Mouse (Mus musculus): ENCODE measurements around the gene Ptpn1.
A peak's percentile ranks its signal among the peaks of the same experiment; 100 is the strongest.

Gene Ptpn1

DNA sequence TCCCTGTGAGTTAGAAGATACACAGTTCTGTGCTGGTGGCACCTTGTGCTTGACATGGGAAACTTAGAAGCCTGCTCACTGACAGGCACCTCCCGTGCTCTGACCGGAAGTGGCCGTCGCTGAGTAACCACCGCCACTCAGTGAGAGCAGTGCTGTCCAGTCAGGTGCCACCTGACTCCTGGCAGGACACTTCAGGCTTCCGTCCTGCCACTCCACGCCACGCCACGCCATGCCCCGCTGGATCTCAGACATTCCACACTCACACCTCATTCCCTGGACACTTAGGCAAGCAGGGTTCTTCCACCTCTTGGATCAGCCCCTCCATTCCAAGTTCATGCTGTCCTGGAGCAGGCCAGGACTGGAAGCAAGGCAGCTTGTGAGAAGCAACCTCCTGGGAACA is 46.4 kb downstream of the Ptpn1 start:
- DNase-seq: no peak

DNA sequence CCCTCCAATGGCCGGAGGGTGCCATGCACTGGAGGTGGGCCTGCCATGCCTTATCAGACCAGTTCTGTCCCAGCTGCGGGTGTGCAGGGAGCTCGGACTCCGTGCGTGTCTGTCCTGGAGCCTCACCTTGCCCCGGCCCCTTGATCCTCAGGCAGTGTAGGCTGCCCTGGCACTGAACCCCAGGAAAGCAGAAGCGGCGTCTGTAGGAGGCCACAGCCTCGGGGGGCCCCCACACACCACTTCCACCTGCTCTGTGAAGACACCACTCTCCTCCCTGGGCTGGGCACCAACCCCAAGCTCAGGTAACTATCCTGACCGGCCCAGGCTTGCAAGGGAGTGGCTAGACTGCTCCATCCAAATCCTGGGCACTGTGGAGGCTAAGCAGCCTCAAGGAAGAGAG is 48.5 kb downstream of the Ptpn1 start:
- DNase-seq: no peak

DNA sequence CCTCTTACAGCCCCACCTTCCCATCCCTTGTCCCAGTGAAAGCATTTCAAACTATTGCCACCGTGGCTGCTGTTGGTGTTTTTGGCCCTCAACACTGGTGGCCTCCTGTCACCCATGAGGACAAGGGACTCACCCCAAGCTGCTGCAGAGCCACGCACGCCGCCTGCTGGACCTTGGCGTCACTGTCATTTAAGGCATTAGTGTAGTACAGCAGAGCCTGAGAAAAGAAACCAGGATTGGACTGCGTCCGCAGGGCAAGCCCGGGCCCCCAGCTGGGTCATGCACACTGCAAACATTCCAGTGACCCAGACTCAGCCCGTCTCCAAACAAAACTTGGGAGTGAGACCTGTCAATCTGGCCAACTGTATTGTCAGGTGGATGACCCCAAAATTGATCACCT is 50.8 kb downstream of the Ptpn1 start:
- no peak for DNase-seq

DNA sequence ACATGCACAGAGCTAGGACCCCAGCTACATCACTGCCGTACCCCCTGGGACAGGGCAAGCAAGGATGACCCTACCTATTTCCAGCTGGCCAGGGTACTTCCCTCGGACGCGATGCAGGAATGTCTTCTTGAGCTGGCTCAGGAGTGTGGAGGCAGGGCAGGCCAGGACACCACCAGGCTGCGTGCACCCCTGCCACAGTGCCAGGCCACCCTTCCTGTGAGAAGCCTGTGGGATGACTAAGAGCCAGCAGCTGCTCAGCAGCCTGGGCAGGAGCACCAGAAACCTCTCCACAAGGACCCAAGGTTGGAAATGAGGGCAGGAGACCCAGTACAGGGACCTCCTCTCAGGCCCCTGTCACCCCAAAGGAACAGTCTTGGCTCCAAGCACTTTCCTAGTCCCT is 52.5 kb downstream of the Ptpn1 start:
- no peak for DNase-seq

DNA sequence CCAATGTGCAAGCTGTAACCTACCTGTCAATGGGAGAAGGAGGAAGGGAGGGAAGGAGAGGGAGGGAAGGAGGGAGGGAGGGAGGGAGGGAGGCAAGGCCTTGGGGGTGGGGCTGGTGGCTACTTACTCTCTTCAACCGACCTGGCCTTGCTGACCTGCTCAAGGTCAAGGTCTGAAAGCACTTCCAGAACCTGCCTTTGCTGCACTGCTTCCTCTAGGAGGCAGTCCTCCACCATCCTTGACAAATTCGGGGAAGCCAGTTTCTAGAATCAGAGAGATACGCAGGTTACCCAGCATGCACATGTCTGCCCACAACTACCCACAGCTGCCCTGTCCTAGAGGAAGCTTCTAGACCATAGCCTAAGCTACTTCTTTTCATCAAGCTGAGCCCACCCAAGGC is 53.1 kb downstream of the Ptpn1 start:
- no peak for DNase-seq

DNA sequence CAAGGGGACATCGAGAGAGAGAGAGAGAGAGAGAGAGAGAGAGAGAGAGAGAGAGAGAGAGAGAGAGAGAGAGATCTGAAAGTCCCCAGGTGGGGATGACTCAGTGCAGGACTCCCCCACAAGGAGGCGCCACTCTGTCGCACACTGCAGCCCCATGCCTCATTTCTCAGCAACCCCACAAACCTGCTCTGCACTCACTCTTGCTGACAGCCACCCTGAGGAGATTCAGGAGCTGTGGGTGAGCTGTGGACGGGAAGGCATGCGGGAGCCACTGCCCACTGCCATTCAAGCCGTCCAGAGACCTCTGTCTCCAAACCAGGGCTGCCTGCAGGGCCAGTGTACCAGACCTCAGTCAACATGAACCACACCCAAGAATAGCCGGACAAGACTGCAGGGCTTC is 54.9 kb downstream of the Ptpn1 start:
- no peak for DNase-seq

DNA sequence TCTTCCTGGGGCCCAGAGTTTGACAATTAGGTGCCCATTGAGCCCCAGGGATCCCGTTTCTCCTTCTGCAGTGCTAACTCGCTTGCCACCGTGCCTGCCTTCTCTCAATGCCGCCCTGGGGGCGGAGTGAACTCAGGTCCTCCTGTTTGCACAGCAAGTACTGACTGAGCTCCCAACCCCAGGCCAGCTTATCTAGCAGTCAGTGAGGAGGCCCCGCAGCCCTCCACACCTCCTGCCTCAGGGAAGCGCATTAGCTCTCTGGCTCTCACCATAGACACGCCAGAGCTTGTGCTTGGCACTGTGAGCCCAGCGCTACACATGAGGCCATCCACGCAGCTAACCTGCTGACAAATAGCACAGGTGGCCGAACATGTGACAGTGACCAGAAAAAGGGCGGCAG is 55.8 kb downstream of the Ptpn1 start:
- no peak for DNase-seq

DNA sequence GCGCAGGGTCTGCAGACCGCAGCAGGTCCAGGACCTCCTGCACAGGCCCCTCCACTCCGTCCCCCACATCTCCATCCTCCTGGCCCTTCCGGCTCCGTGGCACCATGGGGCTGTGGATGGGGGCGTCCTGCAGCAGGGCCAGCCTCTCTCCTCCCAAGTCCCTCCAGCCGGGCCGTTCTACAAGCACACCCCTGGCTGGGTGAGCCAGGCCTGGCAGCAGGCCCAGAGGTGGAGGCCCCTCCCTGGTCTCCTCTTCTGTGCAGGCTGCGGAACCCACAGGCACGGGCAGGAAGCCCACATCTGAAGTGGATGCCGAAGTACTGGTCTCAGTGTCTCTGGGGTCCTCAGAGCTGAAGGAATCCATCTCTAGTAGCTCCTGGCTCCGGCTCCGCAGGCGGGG is 57.5 kb downstream of the Ptpn1 start:
- no peak for DNase-seq

DNA sequence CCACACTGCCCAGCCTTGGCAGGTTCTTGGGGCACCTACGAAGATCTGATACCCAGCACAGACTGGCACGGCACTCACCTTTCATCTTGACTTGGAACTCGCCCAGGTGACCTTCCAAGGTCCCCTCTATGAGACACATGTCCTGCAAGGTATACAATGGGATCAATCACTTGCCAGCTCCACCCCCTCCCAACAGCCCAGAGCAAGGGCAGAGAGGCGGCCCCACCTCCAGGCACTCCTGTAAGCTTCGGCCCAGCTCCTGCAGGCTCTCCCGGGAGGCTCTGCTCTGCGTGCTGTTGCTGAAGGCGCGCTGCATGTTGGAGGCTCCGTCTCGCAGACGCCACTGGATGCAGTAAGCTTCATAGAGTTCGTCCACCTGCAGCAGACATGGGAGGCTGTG is 61.4 kb downstream of the Ptpn1 start:
- DNase-seq: no peak

DNA sequence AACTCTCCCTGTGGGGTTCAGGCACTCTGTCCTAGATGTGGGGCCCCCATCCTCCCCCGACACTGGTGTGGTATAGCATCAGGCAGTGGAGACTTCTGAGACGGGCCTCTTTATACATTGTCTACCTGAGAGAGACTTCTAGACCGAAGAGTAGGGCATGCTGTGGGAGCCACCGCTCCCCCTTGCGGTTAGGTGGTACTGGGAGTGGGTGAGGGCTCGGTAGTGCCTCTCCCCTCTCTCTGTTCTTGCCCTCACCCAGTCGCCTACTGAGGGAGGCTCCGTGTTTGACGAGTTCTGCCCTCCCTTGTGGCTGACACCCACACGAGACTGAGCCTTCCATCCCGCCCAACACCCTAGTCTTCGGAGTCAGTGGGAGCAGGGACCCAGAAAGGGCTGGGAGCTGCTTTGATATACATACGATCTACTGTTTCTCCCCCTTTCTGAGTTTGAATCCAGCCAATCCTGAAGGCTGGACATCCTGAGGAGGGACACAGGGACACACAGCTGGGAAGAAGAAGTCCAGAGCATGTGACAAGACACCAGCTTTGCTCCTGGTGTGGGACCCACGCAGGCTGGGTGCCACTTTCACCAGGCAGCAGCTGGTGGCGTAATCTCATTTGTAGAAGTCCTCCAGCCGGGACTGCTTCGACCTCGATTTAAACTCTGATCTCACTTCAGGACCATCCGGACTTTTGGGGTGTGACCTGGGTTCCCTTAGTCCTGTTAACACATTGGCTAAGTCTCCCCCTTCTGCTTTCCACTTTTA is 64.2 kb downstream of the Ptpn1 start:
- DNase-seq: no peak

DNA sequence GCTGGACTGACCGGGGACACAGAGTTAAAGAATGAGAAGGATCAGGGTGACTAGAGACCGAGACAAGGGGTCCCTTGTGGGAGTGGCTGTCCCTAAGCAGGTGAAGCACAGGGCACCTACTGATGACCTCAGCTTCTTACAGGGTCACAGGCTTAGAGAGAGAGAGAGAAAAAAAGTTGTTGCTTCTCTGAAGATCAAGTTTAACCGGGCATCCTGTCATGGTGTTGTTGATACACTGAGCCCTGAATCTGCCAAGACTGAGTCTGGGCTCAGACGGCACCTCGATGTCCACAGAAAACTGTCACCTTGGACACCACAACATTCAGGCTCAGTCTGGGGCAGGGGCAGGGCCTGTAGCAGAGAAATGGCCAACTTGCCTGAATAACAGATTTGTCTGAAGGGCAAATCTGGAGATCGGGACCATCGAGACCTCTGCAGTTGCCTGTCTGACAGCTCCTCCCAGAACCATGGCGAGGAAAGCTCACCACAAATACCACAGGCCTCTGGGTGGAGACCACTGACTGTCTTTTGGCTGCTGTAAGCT is 64.9 kb downstream of the Ptpn1 start:
- DNase-seq: no peak

DNA sequence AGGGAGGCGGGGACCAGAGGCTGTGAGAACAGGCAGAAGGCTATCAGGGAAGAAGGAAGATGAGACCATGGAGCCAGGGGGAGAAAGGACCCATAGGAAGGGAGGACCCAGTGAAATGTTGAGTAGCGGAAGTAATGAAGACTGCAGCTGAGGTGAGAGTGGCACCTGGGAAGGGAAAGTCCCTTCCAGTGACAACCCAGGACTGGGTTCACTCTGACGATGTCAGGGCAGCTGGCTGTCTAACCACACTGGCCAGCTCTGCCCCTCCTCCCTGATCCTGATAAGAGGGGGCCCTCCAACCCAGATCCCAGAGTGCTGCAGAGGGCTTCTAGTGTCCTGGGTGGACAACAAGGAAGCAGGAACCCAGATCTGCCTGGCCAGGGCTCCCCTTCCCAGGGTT is 65.7 kb downstream of the Ptpn1 start:
- DNase-seq: no peak

DNA sequence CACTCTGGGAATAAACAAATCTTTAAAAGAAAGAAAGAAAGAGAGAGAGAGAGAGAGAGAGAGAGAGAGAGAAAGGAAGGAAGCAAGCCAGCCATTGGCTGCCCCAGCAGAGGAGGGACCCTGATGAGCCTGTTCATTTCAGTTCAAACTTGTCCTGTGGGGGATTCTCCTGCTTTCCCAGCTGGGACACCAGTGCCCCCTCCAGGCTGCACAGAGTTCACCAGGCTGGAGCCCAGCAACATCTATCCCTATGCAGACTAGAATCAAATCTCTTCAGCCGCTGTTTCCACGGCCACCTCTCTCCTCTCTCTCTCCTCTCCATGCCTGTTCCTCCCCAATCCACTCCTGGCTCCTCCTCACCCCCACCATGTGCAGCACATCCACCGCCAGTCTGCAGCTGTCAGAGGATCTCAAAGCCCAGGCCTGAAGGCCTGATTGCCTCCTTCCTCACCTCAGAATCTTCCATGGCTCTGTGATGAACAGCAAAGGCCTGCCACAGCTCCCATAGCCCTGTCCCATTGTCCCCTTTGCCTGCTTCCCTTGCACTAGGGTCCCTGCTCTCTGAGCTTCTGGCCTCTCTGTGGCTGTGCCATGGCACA is 67.4 kb downstream of the Ptpn1 start:
- no peak for DNase-seq

DNA sequence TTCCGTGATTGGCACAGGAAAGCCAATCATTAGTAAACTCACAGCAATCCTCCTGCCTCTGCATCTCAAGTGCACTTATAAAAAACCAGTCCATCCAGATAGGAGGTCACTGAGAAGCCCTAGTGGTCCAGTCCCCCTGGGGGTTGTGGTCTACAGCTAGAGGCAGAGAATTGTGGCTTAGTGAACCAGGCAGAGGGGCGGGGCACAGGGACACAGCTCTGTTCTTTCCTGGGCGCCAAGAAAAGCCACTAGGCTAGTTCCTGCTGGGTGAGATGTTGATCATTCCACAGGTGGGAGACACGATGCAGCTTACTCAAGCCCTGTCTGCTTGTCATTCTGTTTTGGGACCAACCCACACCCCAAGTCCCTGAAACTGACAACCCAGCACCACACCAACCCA is 70.3 kb downstream of the Ptpn1 start:
- DNase-seq: no peak

DNA sequence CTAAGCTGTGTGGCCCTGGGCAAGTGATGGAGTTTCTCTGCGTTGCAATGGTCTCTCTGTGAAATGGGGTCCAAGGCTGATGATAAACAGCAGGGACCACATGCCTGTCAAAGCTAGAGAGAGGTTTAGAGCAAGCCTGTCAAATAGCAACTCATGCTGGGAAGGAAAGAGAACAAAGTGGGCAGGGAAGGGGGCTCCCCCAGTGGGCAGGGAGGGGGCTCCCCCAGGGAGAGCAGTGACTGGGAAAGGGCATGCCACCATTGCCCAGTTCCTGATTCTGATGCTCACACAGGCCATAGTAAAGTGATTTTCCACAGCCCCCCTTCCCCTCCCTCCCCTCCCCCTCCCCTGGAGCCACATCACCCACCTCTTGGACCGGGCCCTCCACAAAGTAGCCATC is 71.0 kb downstream of the Ptpn1 start:
- no peak for DNase-seq

DNA sequence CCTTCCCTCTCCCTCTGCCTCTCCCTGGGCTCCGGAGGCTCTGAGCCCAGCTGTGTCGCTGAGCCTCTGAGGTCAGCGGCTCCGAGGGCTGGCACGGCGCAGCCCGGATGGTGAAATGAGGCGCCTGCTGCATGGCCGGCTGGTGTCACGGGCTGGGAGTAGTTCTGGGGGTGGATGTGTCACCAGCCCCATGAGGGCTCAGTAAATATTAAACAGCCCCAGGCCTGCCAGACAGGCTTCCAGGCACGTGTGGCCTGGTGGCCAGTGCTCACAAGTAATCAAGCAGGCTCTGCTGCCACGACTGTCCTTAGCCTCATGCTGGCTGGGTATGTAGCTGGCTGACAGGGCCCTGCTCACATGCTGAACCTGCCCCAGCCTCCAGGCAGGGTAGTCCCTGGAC is 71.6 kb downstream of the Ptpn1 start:
- no peak for DNase-seq

DNA sequence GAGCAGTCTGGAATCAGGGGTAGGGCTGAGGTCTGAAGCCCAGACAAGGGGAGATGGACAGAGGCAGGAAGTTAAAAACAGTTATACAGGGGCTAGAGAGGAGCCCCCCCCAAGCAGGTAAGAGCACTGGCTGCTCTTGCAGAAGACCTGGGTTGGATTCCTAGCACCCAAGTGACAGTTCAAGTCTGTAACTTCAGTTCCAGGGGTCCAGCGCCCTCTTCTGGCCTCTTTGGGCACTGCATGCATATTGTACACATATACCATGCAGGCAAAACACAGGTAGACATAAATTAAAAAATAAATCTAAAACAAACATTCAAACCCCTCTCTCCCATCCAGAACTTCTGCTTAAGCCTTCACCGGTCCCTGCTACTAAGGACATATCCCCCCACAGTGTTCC is 72.5 kb downstream of the Ptpn1 start:
- DNase-seq: no peak

DNA sequence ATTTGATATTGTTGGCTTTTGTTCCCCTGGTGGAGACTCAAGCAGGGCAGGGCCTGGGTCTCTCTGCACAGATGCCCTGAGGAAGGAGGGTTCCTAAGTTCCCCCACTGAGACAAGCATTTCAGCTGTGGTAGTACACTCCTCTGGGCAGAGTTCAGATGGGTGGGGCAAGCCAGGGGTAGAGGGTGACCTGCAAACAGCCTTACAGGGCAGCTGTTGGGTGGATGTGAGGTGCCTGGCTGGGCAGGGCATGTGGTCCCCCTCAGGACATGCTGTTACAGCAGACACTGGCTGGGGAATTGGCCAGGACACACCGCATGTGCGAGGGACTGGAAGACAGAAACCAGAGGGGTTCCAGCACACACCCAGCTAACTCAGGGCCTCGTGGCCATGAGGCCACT is 73.1 kb downstream of the Ptpn1 start:
- DNase-seq: no peak

DNA sequence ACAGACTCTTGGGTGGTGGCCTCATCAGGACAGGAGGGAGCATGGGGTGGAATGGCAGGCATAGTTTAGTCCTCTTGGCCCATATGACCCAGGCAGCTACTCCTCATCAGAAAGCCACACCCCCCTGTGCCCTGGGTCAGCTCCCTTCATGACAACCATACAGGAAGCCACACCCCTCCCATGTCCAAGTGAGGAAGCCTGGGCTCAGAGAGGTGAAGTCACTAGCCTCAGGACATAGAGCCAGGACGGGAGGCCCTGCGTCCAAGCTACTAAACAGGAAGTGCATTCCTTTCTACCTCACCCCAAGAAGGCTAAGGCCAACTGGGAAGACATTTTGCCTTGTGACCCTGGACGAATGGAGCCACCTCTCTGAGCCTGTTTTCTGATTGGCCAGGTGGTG is 73.8 kb downstream of the Ptpn1 start:
- no peak for DNase-seq

DNA sequence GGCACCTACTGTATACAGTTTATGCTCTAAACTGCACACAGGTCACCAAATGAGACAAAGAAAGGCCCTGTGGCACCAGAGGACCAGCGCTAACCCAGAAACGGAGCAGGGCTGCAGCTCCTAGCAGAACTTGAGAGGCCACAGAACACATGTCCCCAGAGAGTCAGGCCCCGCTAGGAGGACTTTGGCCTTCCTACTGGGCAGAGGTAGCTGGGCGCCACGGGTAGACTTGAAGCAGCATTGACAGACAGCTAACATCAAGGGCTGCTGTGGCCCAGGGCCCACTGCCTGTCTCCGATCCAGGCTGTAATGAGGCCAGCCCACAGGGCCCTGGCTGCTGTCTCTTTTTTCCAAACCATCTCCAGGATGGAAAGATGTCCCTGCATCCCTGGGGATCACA is 74.6 kb downstream of the Ptpn1 start:
- DNase-seq: no peak

DNA sequence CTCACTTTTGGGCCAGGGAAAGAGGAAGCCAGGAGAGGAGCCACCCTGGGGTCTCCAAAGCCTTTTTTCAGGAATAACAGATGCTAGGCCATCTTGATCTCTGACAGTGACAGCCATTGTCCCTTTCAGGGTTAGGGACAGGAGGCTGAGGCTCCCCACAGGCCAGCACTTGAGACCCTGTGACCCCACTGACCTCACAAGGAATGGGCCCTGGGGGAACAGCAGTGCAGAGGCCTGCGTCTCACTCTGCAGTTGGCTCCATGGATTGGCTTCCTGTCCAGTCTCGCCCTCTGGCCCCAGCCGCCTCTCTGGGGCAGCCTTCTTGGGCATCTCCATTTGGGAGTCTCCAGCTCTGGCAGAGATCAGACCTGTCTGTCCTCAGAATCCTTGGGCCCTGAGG is 76.3 kb downstream of the Ptpn1 start:
- DNase-seq: no peak

DNA sequence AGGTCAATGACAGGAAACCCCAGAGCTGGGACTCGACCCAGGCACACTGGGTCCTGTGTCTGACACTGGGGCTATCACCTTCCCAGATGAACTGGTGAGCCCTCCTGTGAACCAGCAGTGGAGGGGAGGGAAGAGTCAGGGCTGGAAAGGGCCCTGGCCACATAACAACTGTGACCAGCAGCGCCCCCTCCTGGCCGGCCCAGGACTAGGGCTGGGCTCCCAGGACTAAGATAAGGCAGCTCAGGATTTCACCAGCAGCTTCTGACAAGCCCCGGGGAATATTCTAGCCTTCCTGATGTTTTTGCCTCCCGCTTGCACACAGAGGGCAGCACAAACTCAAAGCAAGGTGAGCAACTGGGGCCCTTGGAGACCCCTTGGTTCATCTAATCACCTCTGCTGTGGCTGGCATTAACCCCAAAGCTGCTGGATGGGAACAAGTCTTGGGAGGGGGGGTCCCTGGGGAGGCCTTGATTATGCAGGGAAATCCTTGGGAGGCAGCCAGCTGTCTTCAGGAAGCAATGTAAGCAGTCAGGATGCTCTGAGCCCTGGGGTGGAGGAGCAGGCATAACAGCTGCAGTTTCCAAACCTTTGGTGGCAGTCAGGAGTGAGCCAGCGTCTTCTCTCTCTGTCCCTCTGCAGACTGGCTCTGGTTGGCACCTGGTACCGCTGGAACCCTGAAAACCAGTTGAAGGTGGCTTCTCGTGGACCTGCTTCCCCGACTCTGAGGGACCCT is 78.2 kb downstream of the Ptpn1 start, which contains the start of gene Ripor3:
Ripor3 (minus strand) TSS at position 683 of the 733 bp plus-strand sequence.
- DNase-seq: peak; percentile 18

DNA sequence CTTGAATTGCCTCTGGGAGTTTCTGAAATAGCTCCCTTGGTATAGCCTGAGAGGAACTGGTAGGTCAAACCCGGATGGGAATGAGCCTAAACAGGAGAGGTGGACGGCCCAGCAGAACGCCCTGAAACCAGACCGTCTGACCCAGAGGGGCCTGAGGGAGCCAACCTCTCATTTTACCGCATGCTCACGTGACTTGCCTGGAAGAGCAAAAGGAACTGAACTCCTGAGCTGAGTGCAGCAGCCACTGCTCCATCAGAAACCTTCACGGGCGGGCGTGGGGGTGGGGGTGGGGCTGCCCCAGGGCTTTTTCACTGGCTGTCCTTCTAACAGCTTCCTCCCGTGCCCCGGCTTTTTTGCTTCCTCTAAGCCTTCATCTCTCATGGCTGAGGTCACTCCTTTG is 79.0 kb downstream of the Ptpn1 start:
- no peak for DNase-seq

DNA sequence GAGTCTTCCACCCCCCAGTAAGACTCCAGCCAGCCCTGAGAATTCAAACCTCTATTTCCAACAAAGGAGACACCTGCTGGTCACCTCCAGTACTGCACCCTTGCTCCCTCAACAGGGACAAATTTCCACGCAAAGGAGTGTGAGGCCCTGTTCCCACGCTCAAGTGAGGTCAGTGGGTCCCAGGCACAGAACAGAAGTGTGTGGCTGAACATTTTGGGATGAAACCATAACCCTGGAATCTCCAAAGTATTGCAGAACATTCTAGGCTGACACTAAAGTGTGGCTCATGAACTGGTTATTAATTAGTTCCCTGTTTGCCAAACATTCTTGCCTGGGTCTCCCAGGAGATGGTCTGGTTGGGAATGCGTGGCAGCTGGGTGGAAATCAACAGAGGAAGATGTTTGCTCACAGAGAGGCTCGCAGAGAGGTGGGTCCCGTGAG is 85.1 kb downstream of the Ptpn1 start:
- DNase-seq: peak; percentile 16

All from cerebellum, adult 11-12 months (tissue).